Mouse (Mus musculus) G1E (cell line): ENCODE measurements around the gene Myl12a. TPM values are rescaled to one million over a fixed set of nuclear protein-coding genes. Genes with fewer than 3 reads are reported as not detected.

Experiments
- ATAC-seq: 2 replicates; pipeline ENCODE4 v1.8.0; 2016; ENCODE audit warnings: mild to moderate bottlenecking; ENCODE audit not compliant: insufficient number of reproducible peaks, poor library complexity, low FRiP score, severe bottlenecking; ENCODE audit errors: extremely low read depth
- DNase-seq: peaks from one replicate; pipeline ENCODE4 v3.0.0; 2012; ENCODE audit warnings: low spot score
- H3K27me3 ChIP-seq: 2 replicates; pipeline ENCODE4 v1.6.1; 2012; ENCODE audit warnings: mild to moderate bottlenecking, low read length, inconsistent platforms; ENCODE audit not compliant: insufficient read depth
- H3K36me3 ChIP-seq: replicated peaks from 2 replicates; pipeline ENCODE3; 2012; ENCODE audit warnings: mild to moderate bottlenecking, inconsistent platforms
- H3K4me1 ChIP-seq: 2 replicates; pipeline ENCODE4 v1.6.1; 2012; ENCODE audit warnings: low read depth, low read length, inconsistent platforms, mixed read lengths; ENCODE audit not compliant: insufficient read depth
- H3K4me3 ChIP-seq: 2 replicates; pipeline ENCODE4 v1.5.1; 2012; ENCODE audit warnings: low read depth, mild to moderate bottlenecking, inconsistent platforms, low read length, moderate library complexity, mixed read lengths
- H3K9me3 ChIP-seq: replicated peaks from 2 replicates; pipeline ENCODE4 v1.6.1; 2012; ENCODE audit warnings: inconsistent platforms
- CTCF ChIP-seq: IDR thresholded peaks from 2 replicates; pipeline ENCODE4 v1.5.1; 2012; ENCODE audit warnings: low read depth, low read length, inconsistent platforms, mixed read lengths
- GATA1 ChIP-seq: IDR thresholded peaks from 2 replicates; pipeline ENCODE4 v1.6.1; 2012; ENCODE audit warnings: borderline replicate concordance, low read length, inconsistent platforms, mixed read lengths
- GATA2 ChIP-seq: IDR thresholded peaks from 2 replicates; pipeline ENCODE4 v1.6.1; 2012; ENCODE audit warnings: low read depth, low read length, inconsistent platforms, borderline replicate concordance
- POLR2AphosphoS5 ChIP-seq: IDR thresholded peaks from 2 replicates; pipeline ENCODE4 v1.6.1; 2012; ENCODE audit warnings: low read depth, low read length, inconsistent platforms; ENCODE audit not compliant: insufficient replicate concordance
- TAL1 ChIP-seq: conservative IDR thresholded peaks from 2 replicates; pipeline ENCODE4 v1.6.1; 2012; ENCODE audit warnings: low read depth, low read length, inconsistent platforms, mixed read lengths
- polyA plus RNA-seq: library from polyadenylated mRNA; stranded (reverse); fragments of >175 nt; gene quantifications from 2 replicates; pipeline ENCODE4 v1.2.3, GENCODE M21; 2012
- total RNA-seq, 2 experiments: library from RNA; stranded (forward) in 1 of 2; stranded (reverse) in 1 of 2; fragments of 200-1000 nt in 1 of 2; fragments of >200 nt in 1 of 2; fragmentation: Nextera tagmentation in 1 of 2; gene quantifications; 2 replicates each; pipeline ENCODE4 v1.2.3; 2014 to 2017

The Myl12a gene
- total and polyA plus RNA-seq, 3 experiments: 76.2 to 225 (median 145) TPM

- Histone ChIP-seq H3K36me3 (no peaks in the 10 kb centered on the region), H3K4me1 (no peaks in the 10 kb centered on the region)
- ATAC-seq: no peak
Measured at GRCm38 (mm10) chr17:71022841-71023240, 20.2 kb upstream of the Myl12a start.

GRCm38 (mm10) chr17:71019860-71020259 lies 17.2 kb upstream of the Myl12a start:
- no peak for DNase-seq
- Histone ChIP-seq H3K9me3 (no peaks in the 10 kb centered on the region), H3K4me1 (no peaks in the 10 kb centered on the region), H3K36me3 (no peaks in the 10 kb centered on the region), H3K4me3 (no peak overlapping the region), H3K27me3 (peaks cover 20% of the 10 kb centered on the region)
- no peak for ATAC-seq
- TF ChIP-seq POLR2AphosphoS5 (no peak), GATA1 (no peak), CTCF (no peak), GATA2 (no peak), TAL1 (no peak)

More at GRCm38 (mm10) chr17:71022841-71023240, 20.2 kb upstream of the Myl12a start:
- DNase-seq: no peak
- H3K4me3 ChIP-seq: no peak overlapping the region
- H3K27me3 ChIP-seq: peaks cover 21% of the 10 kb centered on the region
- TF ChIP-seq CTCF (no peak), GATA1 (no peak), POLR2AphosphoS5 (no peak), TAL1 (no peak), GATA2 (no peak)
- no peaks in the 10 kb centered on the region for H3K9me3 ChIP-seq

GRCm38 (mm10) chr17:71019309-71019655 lies 16.6 kb upstream of the Myl12a start:
- TF ChIP-seq TAL1: no peak
- H3K36me3 ChIP-seq: no peaks in the 10 kb centered on the region
- no peaks in the 10 kb centered on the region for H3K4me1 ChIP-seq
- DNase-seq: no peak
- ATAC-seq: no peak
- no peaks in the 10 kb centered on the region for H3K9me3 ChIP-seq
- peaks cover 22% of the 10 kb centered on the region for H3K27me3 ChIP-seq
- no peak overlapping the region for H3K4me3 ChIP-seq

- no peaks in the 10 kb centered on the region for H3K9me3 ChIP-seq
- ATAC-seq (no peak), DNase-seq (no peak)
- TF ChIP-seq GATA1 (no peak), TAL1 (no peak), GATA2 (no peak), CTCF (no peak)
- no peak overlapping the region for H3K4me3 ChIP-seq
- no peaks in the 10 kb centered on the region for H3K36me3 ChIP-seq
- H3K4me1 ChIP-seq: no peaks in the 10 kb centered on the region
- peaks cover 18% of the 10 kb centered on the region for H3K27me3 ChIP-seq
Measured at GRCm38 (mm10) chr17:71018616-71019308, 16.1 kb upstream of the Myl12a start.

GRCm38 (mm10) chr17:71018151-71018550 lies 15.5 kb upstream of the Myl12a start:
- Histone ChIP-seq H3K4me3 (no peak overlapping the region), H3K27me3 (peaks cover 18% of the 10 kb centered on the region), H3K4me1 (no peaks in the 10 kb centered on the region), H3K36me3 (no peaks in the 10 kb centered on the region), H3K9me3 (no peaks in the 10 kb centered on the region)
- DNase-seq (no peak), ATAC-seq (no peak)
- TF ChIP-seq TAL1 (no peak), GATA1 (no peak), CTCF (no peak), GATA2 (no peak), POLR2AphosphoS5 (no peak)

- DNase-seq: no peak
- H3K9me3 ChIP-seq: no peaks in the 10 kb centered on the region
- no peaks in the 10 kb centered on the region for H3K36me3 ChIP-seq
- H3K27me3 ChIP-seq: peaks cover 14% of the 10 kb centered on the region
- H3K4me1 ChIP-seq: no peaks in the 10 kb centered on the region
- no peak overlapping the region for H3K4me3 ChIP-seq
- ATAC-seq: no peak
- TF ChIP-seq TAL1 (no peak), GATA2 (no peak), GATA1 (no peak), POLR2AphosphoS5 (no peak), CTCF (no peak)
Measured at GRCm38 (mm10) chr17:71017457-71017998, 14.8 kb upstream of the Myl12a start.

- Histone ChIP-seq H3K27me3 (peaks cover 9% of the 10 kb centered on the region), H3K36me3 (no peaks in the 10 kb centered on the region), H3K9me3 (no peaks in the 10 kb centered on the region), H3K4me1 (peaks cover 4% of the 10 kb centered on the region; the same call in 1 of the 2 replicates), H3K4me3 (no peak overlapping the region)
- TF ChIP-seq CTCF: no peak
- no peak for TF ChIP-seq TAL1
- no peak for TF ChIP-seq GATA2
- no peak for TF ChIP-seq GATA1
- no peak for TF ChIP-seq POLR2AphosphoS5
- no peak for DNase-seq
- ATAC-seq: no peak
Measured at GRCm38 (mm10) chr17:71014911-71015310, 12.2 kb upstream of the Myl12a start.
